Mouse (Mus musculus) forebrain, embryonic 10.5 days (tissue): ENCODE data around the gene Unc13c. TPM values are rescaled to one million over a fixed set of nuclear protein-coding genes. Genes with fewer than 3 reads are reported as not detected.

ENCODE experiments used
- DNase-seq: peaks from one replicate; pipeline ENCODE4 v3.0.0-alpha.2; 2017; ENCODE audit warnings: low spot score; ENCODE audit errors: extremely low spot score
- H3K27ac ChIP-seq: fragments of 300-500 bp; sonication (generic); 2 replicates; pipeline ENCODE4 v1.5.1; 2016; ENCODE audit warnings: mild to moderate bottlenecking
- H3K27me3 ChIP-seq: fragments of 300-500 bp; sonication (generic); 2 replicates; pipeline ENCODE4 v1.6.1; 2016; ENCODE audit warnings: mild to moderate bottlenecking; ENCODE audit not compliant: poor library complexity, severe bottlenecking
- H3K36me3 ChIP-seq: fragments of 300-500 bp; sonication (generic); replicated peaks from 2 replicates; pipeline ENCODE4 v1.6.1; 2016; ENCODE audit warnings: mild to moderate bottlenecking, moderate library complexity
- H3K4me1 ChIP-seq: fragments of 300-500 bp; sonication (generic); 2 replicates; pipeline ENCODE4 v1.6.1; 2016
- H3K4me3 ChIP-seq: fragments of 300-500 bp; sonication (generic); 2 replicates; pipeline ENCODE4 v1.5.1; 2016; ENCODE audit warnings: mild to moderate bottlenecking, moderate library complexity
- H3K9me3 ChIP-seq: fragments of 300-500 bp; sonication (generic); 2 replicates; pipeline ENCODE4 v1.6.1; 2016; ENCODE audit warnings: mild to moderate bottlenecking, moderate library complexity
- WGBS: fragments of 180-500 bp; shearing (Covaris S2); methylation state at CpG from one replicate; pipeline ENCODE4 v1.1.7; 2016; 5-methylcytosine and 5-hydroxymethylcytosine counted together
- polyA plus RNA-seq: library from polyadenylated mRNA; unstranded; fragments of >200 nt; fragmentation: Nextera tagmentation; extraction: Ambion mirVana; gene quantifications from 2 replicates; pipeline ENCODE4 v1.2.1, GENCODE M21; 2016

Unc13c gene
- polyA plus RNA-seq, 1 experiment from 2014 or later = 0.07 TPM

- no peak for DNase-seq
- Histone ChIP-seq H3K4me3 (no peak overlapping the region), H3K4me1 (peaks cover 15% of the 10 kb centered on the region), H3K27ac (no peak overlapping the region), H3K36me3 (no peaks in the 10 kb centered on the region), H3K9me3 (no peaks in the 10 kb centered on the region), H3K27me3 (no peaks in the 10 kb centered on the region)
- 87% methylated on average over 13 of the region's 13 CpGs for WGBS
Observed at GRCm38 (mm10) chr9:73680545-73681495, 287.9 kb downstream of the Unc13c start.

- 73% methylated on average over 6 of the region's 6 CpGs for WGBS
- DNase-seq = no peak
- H3K27ac ChIP-seq = no peak overlapping the region
Observed at GRCm38 (mm10) chr9:73671656-73672212, 297.0 kb downstream of the Unc13c start.

GRCm38 (mm10) chr9:73670040-73670439 is 298.7 kb downstream of the Unc13c start:
- H3K27me3 ChIP-seq = no peaks in the 10 kb centered on the region
- no peak for DNase-seq
- H3K4me1 ChIP-seq = no peaks in the 10 kb centered on the region

More at GRCm38 (mm10) chr9:73671656-73672212, 297.0 kb downstream of the Unc13c start:
- Histone ChIP-seq H3K4me3 (no peak overlapping the region), H3K9me3 (no peaks in the 10 kb centered on the region), H3K36me3 (no peaks in the 10 kb centered on the region), H3K27me3 (no peaks in the 10 kb centered on the region), H3K4me1 (peaks cover 4% of the 10 kb centered on the region; the same call in 1 of the 2 replicates)

GRCm38 (mm10) chr9:73662839-73663238 is 305.9 kb downstream of the Unc13c start:
- DNase-seq = no peak
- WGBS = 88% methylated on average over 7 of the region's 7 CpGs
- Histone ChIP-seq H3K27me3 (no peaks in the 10 kb centered on the region), H3K4me3 (no peak overlapping the region), H3K4me1 (peaks cover 13% of the 10 kb centered on the region), H3K9me3 (no peaks in the 10 kb centered on the region), H3K27ac (no peak overlapping the region), H3K36me3 (no peaks in the 10 kb centered on the region)

More at GRCm38 (mm10) chr9:73670040-73670439, 298.7 kb downstream of the Unc13c start:
- no peak overlapping the region for H3K27ac ChIP-seq
- 94% methylated on average over 2 of the region's 2 CpGs for WGBS
- no peak overlapping the region for H3K4me3 ChIP-seq
- H3K36me3 ChIP-seq = no peaks in the 10 kb centered on the region
- H3K9me3 ChIP-seq = no peaks in the 10 kb centered on the region

- WGBS = 95% methylated on average over 1 of the region's 1 CpGs
- Histone ChIP-seq H3K4me1 (no peaks in the 10 kb centered on the region), H3K27ac (no peak overlapping the region), H3K36me3 (no peaks in the 10 kb centered on the region), H3K27me3 (no peaks in the 10 kb centered on the region), H3K4me3 (no peak overlapping the region), H3K9me3 (no peaks in the 10 kb centered on the region)
- DNase-seq = no peak
Observed at GRCm38 (mm10) chr9:73649088-73649487, 319.7 kb downstream of the Unc13c start.

DNA sequence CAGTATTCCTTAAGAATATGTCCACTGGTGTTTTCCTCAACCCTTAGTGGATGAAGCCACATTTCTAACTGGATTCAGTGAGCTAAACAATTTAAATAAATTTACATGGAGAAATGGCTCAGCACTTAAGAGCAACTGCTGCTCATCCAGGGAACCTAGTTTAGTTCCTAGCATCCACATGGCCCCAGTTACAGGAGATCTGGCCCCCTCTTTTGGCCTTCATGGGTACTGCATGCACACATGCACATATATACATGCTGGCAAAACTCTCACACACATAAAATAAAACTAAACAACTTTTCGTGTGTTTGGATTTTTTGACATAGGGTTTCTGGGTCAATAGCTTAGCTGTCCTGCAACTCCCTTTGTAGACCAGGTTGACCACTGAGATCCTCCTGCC is 330.6 kb downstream of the Unc13c start:
- no peaks in the 10 kb centered on the region for H3K27me3 ChIP-seq
- H3K4me3 ChIP-seq = no peak overlapping the region
- WGBS = 95% methylated on average over 1 of the region's 1 CpGs
- H3K4me1 ChIP-seq = no peaks in the 10 kb centered on the region
- DNase-seq = no peak
- H3K27ac ChIP-seq = no peak overlapping the region
- H3K36me3 ChIP-seq = no peaks in the 10 kb centered on the region
- H3K9me3 ChIP-seq = no peaks in the 10 kb centered on the region

- Histone ChIP-seq H3K27ac (no peak overlapping the region), H3K4me3 (no peak overlapping the region), H3K27me3 (no peaks in the 10 kb centered on the region), H3K9me3 (no peaks in the 10 kb centered on the region), H3K4me1 (no peaks in the 10 kb centered on the region), H3K36me3 (no peaks in the 10 kb centered on the region)
- DNase-seq = no peak
- WGBS = 83% methylated on average over 1 of the region's 1 CpGs
Observed at GRCm38 (mm10) chr9:73625171-73625570, 343.6 kb downstream of the Unc13c start.

DNA sequence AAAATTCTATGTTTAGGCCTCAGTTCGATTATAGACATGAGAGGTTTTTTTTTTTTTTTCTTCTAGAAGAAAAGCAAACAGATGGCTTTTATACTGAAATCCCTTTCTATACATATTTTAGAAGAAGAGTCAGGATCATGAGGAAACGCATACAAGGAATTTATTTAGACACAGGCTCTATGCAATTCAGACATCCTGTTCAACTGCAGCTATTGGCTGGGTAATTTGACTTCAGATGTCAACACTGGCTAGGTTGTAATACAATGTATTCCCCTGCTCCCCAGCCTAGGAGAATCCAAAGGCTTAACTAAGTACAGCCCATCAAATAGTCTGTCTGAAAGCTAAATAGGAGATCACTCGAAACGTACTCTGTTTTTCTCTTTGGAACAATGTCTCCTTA is 355.9 kb downstream of the Unc13c start:
- WGBS = 86% methylated on average over 4 of the region's 4 CpGs
- Histone ChIP-seq H3K27ac (no peak overlapping the region), H3K36me3 (no peaks in the 10 kb centered on the region), H3K27me3 (no peaks in the 10 kb centered on the region), H3K4me1 (no peaks in the 10 kb centered on the region), H3K9me3 (no peaks in the 10 kb centered on the region), H3K4me3 (no peak overlapping the region)
- no peak for DNase-seq

DNA sequence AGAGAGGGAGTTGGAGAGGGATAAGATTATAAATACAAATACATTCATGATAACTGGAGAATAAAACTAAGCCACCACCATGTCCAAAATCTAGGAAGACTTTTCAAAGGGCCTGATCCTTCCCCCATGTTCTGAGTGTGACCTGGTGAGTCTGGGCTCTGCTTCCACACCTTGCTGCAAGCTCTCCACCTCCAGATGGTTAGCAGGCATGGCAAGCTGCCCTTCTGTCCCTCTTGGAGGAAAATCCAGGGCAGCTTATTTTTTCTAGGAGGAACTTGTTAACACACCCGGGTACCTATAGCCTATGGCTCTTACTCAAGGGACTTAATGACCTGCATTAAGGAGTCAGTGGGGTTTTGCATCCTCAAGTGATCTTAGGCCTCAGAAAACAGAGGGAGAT is 364.8 kb downstream of the Unc13c start:
- H3K36me3 ChIP-seq = no peaks in the 10 kb centered on the region
- H3K27me3 ChIP-seq = no peaks in the 10 kb centered on the region
- DNase-seq = no peak
- no peak overlapping the region for H3K27ac ChIP-seq
- no peaks in the 10 kb centered on the region for H3K9me3 ChIP-seq
- no peaks in the 10 kb centered on the region for H3K4me1 ChIP-seq
- H3K4me3 ChIP-seq = no peak overlapping the region
- WGBS = 81% methylated on average over 1 of the region's 1 CpGs

DNA sequence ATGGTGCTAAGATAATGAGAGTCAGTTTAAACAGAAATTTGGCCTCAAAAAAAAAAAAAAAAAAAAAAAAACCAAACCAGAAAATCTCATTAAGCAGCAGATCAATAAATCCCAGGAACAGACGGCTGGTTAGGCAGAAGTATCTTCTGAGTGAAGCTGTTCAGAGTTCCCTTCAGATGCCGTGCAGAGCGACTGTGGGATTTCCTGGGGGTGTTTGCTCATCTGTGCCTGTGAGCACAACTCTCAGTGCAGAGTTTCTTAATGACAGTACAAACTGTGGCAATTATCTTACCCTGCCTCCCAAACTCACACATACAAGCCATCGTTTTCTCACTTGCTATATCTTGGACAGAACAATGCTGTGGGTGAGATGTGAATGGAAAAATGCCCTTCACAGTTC is 403.2 kb downstream of the Unc13c start:
- Histone ChIP-seq H3K36me3 (no peaks in the 10 kb centered on the region), H3K27me3 (no peaks in the 10 kb centered on the region), H3K9me3 (peaks cover 3% of the 10 kb centered on the region; the same call in 1 of the 2 replicates), H3K4me1 (no peaks in the 10 kb centered on the region), H3K27ac (no peak overlapping the region), H3K4me3 (no peak overlapping the region)
- DNase-seq = no peak
- 81% methylated on average over 4 of the region's 4 CpGs for WGBS

DNA sequence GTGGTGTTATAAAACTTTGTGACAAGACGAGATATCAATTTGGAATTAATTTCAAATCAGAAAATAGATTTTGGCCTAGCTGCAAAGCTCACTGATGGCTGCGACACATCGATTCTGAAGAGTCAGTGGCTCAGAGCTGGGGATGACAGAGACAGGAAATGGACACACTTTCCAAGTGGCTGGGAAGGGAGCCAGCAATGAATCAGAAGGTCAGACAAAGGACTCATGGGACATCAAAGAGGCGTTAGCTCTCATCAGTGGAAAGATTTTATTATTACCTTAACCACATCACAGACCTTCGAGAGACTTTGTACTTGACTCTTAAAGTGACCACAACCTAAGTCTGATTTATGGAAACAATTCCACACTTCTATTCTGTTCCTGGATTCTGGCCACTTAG is 408.7 kb downstream of the Unc13c start:
- whole genome bisulfite sequencing = 88% methylated on average over 5 of the region's 5 CpGs
- no peak for DNase-seq
- Histone ChIP-seq H3K36me3 (no peaks in the 10 kb centered on the region), H3K27me3 (no peaks in the 10 kb centered on the region), H3K9me3 (no peaks in the 10 kb centered on the region), H3K27ac (no peak overlapping the region), H3K4me1 (no peaks in the 10 kb centered on the region), H3K4me3 (no peak overlapping the region)

GRCm38 (mm10) chr9:73557805-73558204 is 411.0 kb downstream of the Unc13c start:
- Histone ChIP-seq H3K4me3 (no peak overlapping the region), H3K9me3 (no peaks in the 10 kb centered on the region), H3K27me3 (no peaks in the 10 kb centered on the region), H3K36me3 (no peaks in the 10 kb centered on the region), H3K27ac (no peak overlapping the region), H3K4me1 (no peaks in the 10 kb centered on the region)
- WGBS = 79% methylated on average over 2 of the region's 2 CpGs
- peak; percentile 49 for DNase-seq

DNA sequence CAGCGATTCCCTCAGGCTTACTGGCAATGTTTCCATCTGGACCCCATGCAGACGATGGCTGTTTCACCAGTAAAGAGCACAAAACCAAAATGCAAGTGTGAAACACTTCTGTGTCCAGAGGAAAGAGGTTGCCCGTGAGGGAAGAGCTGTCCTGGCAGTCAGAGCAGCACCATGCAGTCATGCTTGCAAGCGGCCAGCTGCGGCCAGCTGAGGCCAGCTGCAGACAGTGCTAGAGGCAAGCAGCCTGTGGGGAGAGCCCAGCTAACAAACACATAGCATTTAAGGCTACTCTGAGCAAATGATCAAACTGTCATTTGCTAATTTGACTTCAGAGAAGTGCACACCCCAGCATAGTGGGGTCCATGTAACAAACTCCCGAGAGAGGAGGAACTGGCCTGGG is 413.4 kb downstream of the Unc13c start:
- WGBS = 90% methylated on average over 6 of the region's 6 CpGs
- Histone ChIP-seq H3K4me3 (no peak overlapping the region), H3K27ac (no peak overlapping the region), H3K4me1 (no peaks in the 10 kb centered on the region), H3K9me3 (no peaks in the 10 kb centered on the region), H3K36me3 (no peaks in the 10 kb centered on the region), H3K27me3 (no peaks in the 10 kb centered on the region)
- DNase-seq = no peak
